In the genomic region with DNA sequence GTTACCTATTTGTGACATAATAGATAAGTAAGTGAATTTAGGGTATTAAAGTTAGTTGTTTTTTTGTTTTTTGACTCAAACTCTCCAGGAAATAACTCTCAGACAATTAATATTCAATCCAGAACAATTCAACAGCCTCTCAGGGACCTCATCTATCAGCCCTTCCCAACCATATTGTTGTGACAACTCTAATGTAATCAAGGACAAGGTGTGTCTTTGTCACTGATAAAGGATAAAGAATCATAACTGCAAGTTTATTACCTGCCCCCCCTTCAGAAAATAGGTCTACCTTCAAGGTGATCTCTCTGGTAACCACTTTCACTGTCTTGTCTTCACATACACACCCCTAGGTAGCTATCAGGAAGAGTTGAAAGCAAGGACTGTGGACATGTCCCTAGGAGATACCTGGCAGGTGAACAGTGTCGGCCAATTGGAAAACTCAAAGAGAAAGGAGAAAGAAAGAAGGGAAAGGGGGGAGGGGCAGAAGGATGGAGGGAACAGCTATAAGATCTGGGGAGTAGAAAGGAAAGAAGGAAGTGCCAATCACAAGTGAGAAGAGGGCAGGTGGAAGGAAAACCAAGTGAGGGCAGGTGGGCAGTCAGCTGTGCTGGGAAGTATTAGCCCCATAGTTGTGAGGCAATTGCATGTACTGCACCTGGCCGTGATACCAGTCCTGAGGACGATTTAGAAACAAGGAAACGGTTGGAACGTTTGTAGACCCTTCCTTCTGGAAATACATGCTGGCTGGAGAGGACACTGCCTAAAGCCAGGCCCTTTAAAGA, we compare ENCODE assay signal across 23 mouse cellular contexts. TPM values are rescaled to one million over a fixed set of nuclear protein-coding genes. Genes with fewer than 3 reads are reported as not detected.
DNase-seq lines count a peak whose midpoint lies in the region; ATAC-seq and TF ChIP-seq lines count a peak whose summit lies in the region.
"Had no signal": no experiment of that assay in that cellular context is flagged by ENCODE, and none has a peak within 500 bp of the region (broad histone marks: within the 10 kb centered on the region; RNA-seq: fewer than 3 reads in every experiment).

No protein-coding gene starts in this region.

- no peak for TF ChIP-seq EP300 in liver, postnatal 0 days (IDR thresholded peaks at IDR 0.05; ENCODE audit: low read depth)

- 46% methylated on average over 5 of the region's 5 CpGs for WGBS in heart, embryonic 14.5 days
- 74% methylated on average over 5 of the region's 5 CpGs for WGBS in intestine, embryonic 14.5 days
- whole genome bisulfite sequencing in intestine, postnatal 0 days, result 43% methylated on average over 5 of the region's 5 CpGs
- WGBS in liver, postnatal 0 days (ENCODE audit: insufficient replicate concordance), result 57% methylated on average over 5 of the region's 5 CpGs
- 89% methylated on average over 5 of the region's 5 CpGs for WGBS in midbrain, embryonic 15.5 days
- 83% methylated on average over 5 of the region's 5 CpGs for WGBS in forebrain, embryonic 11.5 days

- no peak for TF ChIP-seq CTCF in intestine, postnatal 0 days (IDR thresholded peaks at IDR 0.05; ENCODE audit: low read depth)
- TF ChIP-seq CTCF in liver, postnatal 0 days (IDR thresholded peaks at IDR 0.05; ENCODE audit: low read depth), result no peak

- H3K4me3 ChIP-seq in heart, embryonic 14.5 days (ENCODE audit: control insufficient read depth in 1 of 2, insufficient read depth in 1 of 2, low read depth in 1 of 2, low read length in 2 of 2), result no peak overlapping the region
- H3K4me3 ChIP-seq in intestine, embryonic 14.5 days (ENCODE audit: low read depth, low read length), result no peak overlapping the region
- no peak overlapping the region for H3K4me3 ChIP-seq in intestine, postnatal 0 days (ENCODE audit: low read depth, low read length)
- no peak overlapping the region for H3K4me3 ChIP-seq in liver, postnatal 0 days (ENCODE audit: low read depth, low read length)
- H3K4me3 ChIP-seq in midbrain, embryonic 15.5 days, result no peak overlapping the region
- no peak overlapping the region for H3K4me3 ChIP-seq in forebrain, embryonic 11.5 days (ENCODE audit: low read depth, low read length)
- H3K4me3 ChIP-seq: embryonic facial prominence, embryonic 15.5 days; hindbrain, embryonic 13.5 days had no signal

- no peaks in the 10 kb centered on the region for H3K9me3 ChIP-seq in heart, embryonic 14.5 days (ENCODE audit: control insufficient read depth, low read length)
- H3K9me3 ChIP-seq in intestine, embryonic 14.5 days (ENCODE audit: control insufficient read depth, low read length), result no peaks in the 10 kb centered on the region
- no peaks in the 10 kb centered on the region for H3K9me3 ChIP-seq in intestine, postnatal 0 days (ENCODE audit: control insufficient read depth)
- H3K9me3 ChIP-seq in liver, postnatal 0 days (ENCODE audit: low read length), result no peaks in the 10 kb centered on the region
- H3K9me3 ChIP-seq in midbrain, embryonic 15.5 days, result no peaks in the 10 kb centered on the region
- no peaks in the 10 kb centered on the region for H3K9me3 ChIP-seq in forebrain, embryonic 11.5 days (ENCODE audit: control insufficient read depth, low read length)
- H3K9me3 ChIP-seq: embryonic facial prominence, embryonic 15.5 days; hindbrain, embryonic 13.5 days had no signal

- no peak for DNase-seq in heart, postnatal 14 days
- peak; percentile 48 for DNase-seq in intestine, embryonic 14.5 days (ENCODE audit: low spot score)
- DNase-seq in liver, postnatal 0 days, result no peak
- no peak for DNase-seq in forebrain, embryonic 11.5 days (ENCODE audit: low spot score)
- DNase-seq: cerebellum, adult 18-20 months; cerebellum, postnatal 36 days; forebrain, postnatal 0 days; kidney, postnatal 25 days; left cerebral cortex, postnatal 4 days; lung, adult 18-20 months; lung, postnatal 36 days; right cerebral cortex, postnatal 4 days had no signal

- no peak for ATAC-seq in heart, embryonic 14.5 days (ENCODE audit: insufficient number of reproducible peaks, insufficient read depth, low FRiP score, low read depth)
- ATAC-seq in intestine, embryonic 14.5 days (replicated peaks; ENCODE audit: low FRiP score, low TSS enrichment, low read depth), result peak; percentile 55; the same call in 1 of the 2 replicates
- ATAC-seq in intestine, postnatal 0 days, result peak; percentile 93
- ATAC-seq in liver, postnatal 0 days, result no peak
- no peak for ATAC-seq in midbrain, embryonic 15.5 days (replicated peaks)
- ATAC-seq in forebrain, embryonic 11.5 days (replicated peaks; ENCODE audit: low FRiP score), result no peak
- ATAC-seq: forebrain, postnatal 0 days had no signal

- peak overlapping the region; percentile 34 to 53 for H3K27ac ChIP-seq in heart, embryonic 14.5 days (replicated peaks in 1 of 2; ENCODE audit: control insufficient read depth in 1 of 2, insufficient read depth in 1 of 2, low read depth in 2 of 2, low read length in 2 of 2)
- no peak overlapping the region for H3K27ac ChIP-seq in intestine, embryonic 14.5 days (ENCODE audit: low read depth)
- H3K27ac ChIP-seq in intestine, postnatal 0 days (ENCODE audit: low read depth, low read length), result peak overlapping the region; percentile 54
- no peak overlapping the region for H3K27ac ChIP-seq in liver, postnatal 0 days (ENCODE audit: low read depth)
- no peak overlapping the region for H3K27ac ChIP-seq in midbrain, embryonic 15.5 days
- H3K27ac ChIP-seq in forebrain, embryonic 11.5 days (ENCODE audit: low read depth, low read length), result no peak overlapping the region
- H3K27ac ChIP-seq: embryonic facial prominence, embryonic 15.5 days; hindbrain, embryonic 13.5 days; stomach, postnatal 0 days had no signal

- H3K9ac ChIP-seq in heart, embryonic 14.5 days (ENCODE audit: low read length), result no peak overlapping the region; the same call in 1 of the 2 replicates
- no peak overlapping the region for H3K9ac ChIP-seq in intestine, embryonic 14.5 days (ENCODE audit: low read length)
- no peak overlapping the region for H3K9ac ChIP-seq in intestine, postnatal 0 days (ENCODE audit: low read depth, low read length)
- no peak overlapping the region for H3K9ac ChIP-seq in liver, postnatal 0 days (replicated peaks)
- no peak overlapping the region for H3K9ac ChIP-seq in midbrain, embryonic 15.5 days
- H3K9ac ChIP-seq in forebrain, embryonic 11.5 days (ENCODE audit: low read length), result no peak overlapping the region
- H3K9ac ChIP-seq: embryonic facial prominence, embryonic 15.5 days; forebrain, postnatal 0 days; hindbrain, embryonic 13.5 days had no signal

- H3K36me3 ChIP-seq in heart, embryonic 14.5 days (ENCODE audit: control insufficient read depth, insufficient read depth, low read length), result no peaks in the 10 kb centered on the region
- no peaks in the 10 kb centered on the region for H3K36me3 ChIP-seq in intestine, embryonic 14.5 days (ENCODE audit: control insufficient read depth, insufficient read depth, low read length)
- H3K36me3 ChIP-seq in intestine, postnatal 0 days (ENCODE audit: control insufficient read depth, insufficient read depth), result no peaks in the 10 kb centered on the region
- no peaks in the 10 kb centered on the region for H3K36me3 ChIP-seq in liver, postnatal 0 days (replicated peaks; ENCODE audit: insufficient read depth, low read length)
- H3K36me3 ChIP-seq in midbrain, embryonic 15.5 days (replicated peaks), result no peaks in the 10 kb centered on the region
- H3K36me3 ChIP-seq in forebrain, embryonic 11.5 days (ENCODE audit: control insufficient read depth, insufficient read depth, low read length), result no peaks in the 10 kb centered on the region
- H3K36me3 ChIP-seq: embryonic facial prominence, embryonic 15.5 days; hindbrain, embryonic 13.5 days had no signal

- no peak overlapping the region for H3K4me2 ChIP-seq in heart, embryonic 14.5 days (ENCODE audit: low read length)
- H3K4me2 ChIP-seq in intestine, embryonic 14.5 days (ENCODE audit: low read length), result no peak overlapping the region
- H3K4me2 ChIP-seq in intestine, postnatal 0 days (replicated peaks; ENCODE audit: low read depth), result peak overlapping the region; percentile 41
- peak overlapping the region; percentile 48 for H3K4me2 ChIP-seq in liver, postnatal 0 days (ENCODE audit: low read depth, low read length)
- H3K4me2 ChIP-seq in midbrain, embryonic 15.5 days, result no peak overlapping the region
- no peak overlapping the region for H3K4me2 ChIP-seq in forebrain, embryonic 11.5 days (ENCODE audit: low read depth, low read length, severe bottlenecking)
- H3K4me2 ChIP-seq: embryonic facial prominence, embryonic 15.5 days; hindbrain, embryonic 13.5 days had no signal

- H3K4me1 ChIP-seq in heart, embryonic 14.5 days (ENCODE audit: control insufficient read depth in 2 of 2, insufficient read depth in 2 of 2, low read length in 2 of 2), result peaks cover 12 to 35% of the 10 kb centered on the region in 2 experiments
- H3K4me1 ChIP-seq in intestine, embryonic 14.5 days (replicated peaks; ENCODE audit: control insufficient read depth, insufficient read depth, low read length), result 0 out of 2 replicates have a peak, but pooled peaks cover 4% of the 10 kb centered on the region
- H3K4me1 ChIP-seq in intestine, postnatal 0 days (replicated peaks; ENCODE audit: control insufficient read depth, insufficient read depth, low read length), result no peaks in the 10 kb centered on the region
- H3K4me1 ChIP-seq in liver, postnatal 0 days (ENCODE audit: insufficient read depth), result peaks cover 35% of the 10 kb centered on the region
- no peaks in the 10 kb centered on the region for H3K4me1 ChIP-seq in midbrain, embryonic 15.5 days
- H3K4me1 ChIP-seq in forebrain, embryonic 11.5 days (replicated peaks; ENCODE audit: control insufficient read depth, insufficient read depth, low read length), result no peaks in the 10 kb centered on the region
- H3K4me1 ChIP-seq: embryonic facial prominence, embryonic 15.5 days; hindbrain, embryonic 13.5 days had no signal

- intact Hi-C loops in heart, postnatal 14 days (cut with DNase I), result no loop called here

- no peaks in the 10 kb centered on the region for H3K27me3 ChIP-seq in heart, embryonic 14.5 days (ENCODE audit: control insufficient read depth, insufficient read depth, low read length)
- no peaks in the 10 kb centered on the region for H3K27me3 ChIP-seq in intestine, embryonic 14.5 days (replicated peaks; ENCODE audit: control insufficient read depth, insufficient read depth, low read length)
- no peaks in the 10 kb centered on the region for H3K27me3 ChIP-seq in intestine, postnatal 0 days (replicated peaks; ENCODE audit: control insufficient read depth, insufficient read depth, low read length)
- no peaks in the 10 kb centered on the region for H3K27me3 ChIP-seq in liver, postnatal 0 days (ENCODE audit: insufficient read depth, low read length)
- H3K27me3 ChIP-seq in midbrain, embryonic 15.5 days (replicated peaks), result no peaks in the 10 kb centered on the region
- H3K27me3 ChIP-seq in forebrain, embryonic 11.5 days (ENCODE audit: control insufficient read depth, insufficient read depth, low read length), result no peaks in the 10 kb centered on the region
- H3K27me3 ChIP-seq: embryonic facial prominence, embryonic 15.5 days; hindbrain, embryonic 13.5 days had no signal

RNA-seq across cellular contexts. Expression of a gene that starts 51.3 kb away (rescaled TPM):
- 0.34 TPM in 1 of 2 replicates, not detected in the other for polyA plus RNA-seq in heart, embryonic 14.5 days (2014; fragmentation: Nextera tagmentation; extraction: Ambion mirVana)
- under 1 TPM; 0.61 to 0.91 TPM for total RNA-seq in heart, postnatal 14 days (2021)
- 0.16 TPM in 1 of 2 replicates, not detected in the other for polyA plus RNA-seq in intestine, embryonic 14.5 days (2014; fragmentation: Nextera tagmentation; extraction: Ambion mirVana)
- 0.08 TPM in 1 of 2 replicates, not detected in the other for polyA plus RNA-seq in intestine, postnatal 0 days (2015; fragmentation: Nextera tagmentation; extraction: Ambion mirVana)
- polyA plus RNA-seq in liver, postnatal 0 days (2015; fragmentation: Nextera tagmentation; extraction: Ambion mirVana), result 0.60 and 0.67 TPM in 2 replicates
- polyA plus RNA-seq in midbrain, embryonic 15.5 days (2015; fragmentation: Nextera tagmentation; extraction: Ambion mirVana), result not detected in 2 replicates
- polyA plus RNA-seq in forebrain, embryonic 11.5 days (2014; fragmentation: Nextera tagmentation; extraction: Ambion mirVana), result 0.87 and 1.00 TPM in 2 replicates
- total RNA-seq: adrenal gland, adult 18-20 months; adrenal gland, postnatal 4 days; forebrain, postnatal 0 days; left cerebral cortex, adult 18-20 months; left cerebral cortex, postnatal 4 days; midbrain, postnatal 0 days had no signal
- polyA plus RNA-seq: embryonic facial prominence, embryonic 15.5 days; forebrain, postnatal 0 days; midbrain, postnatal 0 days; stomach, postnatal 0 days; thymus, postnatal 0 days had no signal

Comparison
In these comparisons a context has a peak if more than half of its experiments do, and no peak if none do; other contexts are left out.
1. H3K27ac ChIP-seq: peak in heart, embryonic 14.5 days (2 of 2) and intestine, postnatal 0 days (single experiment); none in intestine, embryonic 14.5 days (single experiment), liver, postnatal 0 days (single experiment), midbrain, embryonic 15.5 days (single experiment) and forebrain, embryonic 11.5 days (single experiment).
2. H3K4me2 ChIP-seq: peak in intestine, postnatal 0 days (single experiment) and liver, postnatal 0 days (single experiment); none in heart, embryonic 14.5 days (single experiment), intestine, embryonic 14.5 days (single experiment), midbrain, embryonic 15.5 days (single experiment) and forebrain, embryonic 11.5 days (single experiment).
3. ATAC-seq: peak in intestine, embryonic 14.5 days (single experiment) and intestine, postnatal 0 days (single experiment); none in heart, embryonic 14.5 days (single experiment), liver, postnatal 0 days (single experiment), midbrain, embryonic 15.5 days (single experiment) and forebrain, embryonic 11.5 days (single experiment).